Mouse (Mus musculus) bone marrow macrophage, adult 2 months (primary cell): ENCODE measurements around the gene E030018B13Rik.

Experiments
- CTCF ChIP-seq: IDR thresholded peaks from 2 replicates; pipeline ENCODE4 v1.5.1; 2012; ENCODE audit warnings: low read depth, mild to moderate bottlenecking, low read length, moderate library complexity
- POLR2A ChIP-seq: IDR thresholded peaks from 2 replicates; pipeline ENCODE4 v1.6.1; 2012; ENCODE audit warnings: mild to moderate bottlenecking, low read depth, low read length, borderline replicate concordance

DNA sequence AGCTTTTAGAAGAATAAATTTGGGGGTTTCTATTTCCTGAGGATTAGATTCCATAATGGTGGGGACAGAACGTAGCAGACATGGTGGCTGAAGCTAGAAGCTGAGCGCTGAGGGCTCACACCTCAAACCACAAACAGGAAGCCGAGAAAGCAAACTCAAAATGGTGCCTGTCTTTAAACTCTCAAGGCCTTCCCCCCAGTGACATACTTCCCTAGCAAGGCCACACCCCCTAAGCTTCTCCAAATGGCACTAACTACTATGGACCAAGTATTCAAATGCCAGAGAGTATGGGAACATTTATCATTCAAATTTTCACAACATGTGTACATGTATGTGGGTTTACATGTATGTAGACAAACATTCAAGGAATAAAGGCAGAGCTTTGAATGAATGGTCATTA, 13.5 kb downstream of the E030018B13Rik start:
- no peak for TF ChIP-seq POLR2A
- TF ChIP-seq CTCF, result no peak
